Mouse (Mus musculus) bone marrow macrophage, adult 2 months (primary cell): ENCODE data around the gene Rab11a. TPM values are rescaled to one million over a fixed set of nuclear protein-coding genes. Genes with fewer than 3 reads are reported as not detected.
A peak's percentile ranks its signal among the peaks of the same experiment; 100 is the strongest.
"Not testable (repeated sequence)": the region's sequence is repeated elsewhere in the genome, so short reads cannot be mapped to it uniquely, and the experiment has no call there.

Experiments used
- H3K27ac ChIP-seq: 2 replicates; pipeline ENCODE4 v1.5.1; 2012; ENCODE audit warnings: low read depth, low read length; ENCODE audit not compliant: insufficient read depth
- H3K4me1 ChIP-seq: 2 replicates; pipeline ENCODE4 v1.6.1; 2012; ENCODE audit warnings: low read length; ENCODE audit not compliant: control insufficient read depth, insufficient read depth
- H3K4me3 ChIP-seq: 2 replicates; pipeline ENCODE4 v1.5.1; 2012; ENCODE audit warnings: mild to moderate bottlenecking, low read length, moderate library complexity; ENCODE audit not compliant: insufficient read depth
- CTCF ChIP-seq: IDR thresholded peaks from 2 replicates; pipeline ENCODE4 v1.5.1; 2012; ENCODE audit warnings: low read depth, mild to moderate bottlenecking, low read length, moderate library complexity
- POLR2A ChIP-seq: IDR thresholded peaks from 2 replicates; pipeline ENCODE4 v1.6.1; 2012; ENCODE audit warnings: mild to moderate bottlenecking, low read depth, low read length, borderline replicate concordance
- polyA plus RNA-seq: library from polyadenylated mRNA; stranded (reverse); fragments of >200 nt; gene quantifications from 2 replicates; pipeline ENCODE4 v1.2.4, GENCODE M21; 2012; ENCODE audit not compliant: missing spikeins, insufficient read depth, insufficient read length

Rab11a gene
- polyA plus RNA-seq, 1 experiment = 349 TPM

DNA sequence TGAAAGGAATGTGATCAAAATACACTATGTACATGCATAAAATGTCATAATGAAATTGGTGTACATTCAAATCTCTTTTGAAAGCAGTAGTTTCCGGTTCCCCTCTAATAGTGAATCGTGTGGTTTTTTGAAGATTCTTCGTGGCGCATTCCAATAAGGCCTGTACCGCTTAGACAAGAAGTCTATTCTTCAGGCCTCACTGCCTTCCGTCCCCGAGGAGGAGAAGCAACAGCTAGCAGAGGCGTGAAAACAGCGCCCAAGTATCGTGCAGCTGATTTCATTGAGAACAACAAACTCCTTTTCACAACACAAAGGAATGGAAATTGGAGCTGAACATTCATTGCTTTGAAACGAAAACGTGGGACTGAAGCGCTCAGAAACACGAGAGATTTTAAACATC, 20.5 kb upstream of the Rab11a start:
- Histone ChIP-seq H3K4me1 (peaks cover 1% of the 10 kb centered on the region), H3K4me3 (no peak overlapping the region), H3K27ac (no peak overlapping the region)
- TF ChIP-seq CTCF = no peak
- no peak for TF ChIP-seq POLR2A

DNA sequence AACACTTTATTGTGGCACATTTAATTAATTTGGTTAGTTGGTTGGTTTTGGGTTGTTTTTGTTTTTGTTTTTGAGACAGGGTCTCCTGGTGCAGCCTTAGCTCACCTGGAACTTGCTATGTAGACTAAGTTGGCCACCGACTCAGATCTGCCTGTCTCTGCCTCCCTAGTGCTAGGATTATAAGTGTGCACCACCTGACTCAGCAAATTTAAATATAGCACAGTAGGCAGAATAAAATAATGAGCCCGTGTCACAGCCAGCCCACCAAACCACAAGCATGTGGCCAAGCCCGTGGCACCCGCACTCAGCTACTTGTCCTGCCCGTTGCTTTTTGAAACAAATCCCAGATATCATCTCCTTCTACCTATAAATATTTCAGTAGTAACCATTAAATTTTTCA, 15.0 kb upstream of the Rab11a start:
- TF ChIP-seq POLR2A = no peak
- no peak for TF ChIP-seq CTCF
- no peak overlapping the region for H3K4me3 ChIP-seq
- H3K27ac ChIP-seq = no peak overlapping the region
- H3K4me1 ChIP-seq = peaks cover 14% of the 10 kb centered on the region

GRCm38 (mm10) chr9:64749314-64749713, 11.8 kb upstream of the Rab11a start:
- Histone ChIP-seq H3K4me3 (no peak overlapping the region), H3K4me1 (peaks cover 14% of the 10 kb centered on the region), H3K27ac (0 out of 2 replicates have a peak overlapping the region, but pooled peaks have one; percentile 7)
- TF ChIP-seq POLR2A (no peak), CTCF (no peak)

DNA sequence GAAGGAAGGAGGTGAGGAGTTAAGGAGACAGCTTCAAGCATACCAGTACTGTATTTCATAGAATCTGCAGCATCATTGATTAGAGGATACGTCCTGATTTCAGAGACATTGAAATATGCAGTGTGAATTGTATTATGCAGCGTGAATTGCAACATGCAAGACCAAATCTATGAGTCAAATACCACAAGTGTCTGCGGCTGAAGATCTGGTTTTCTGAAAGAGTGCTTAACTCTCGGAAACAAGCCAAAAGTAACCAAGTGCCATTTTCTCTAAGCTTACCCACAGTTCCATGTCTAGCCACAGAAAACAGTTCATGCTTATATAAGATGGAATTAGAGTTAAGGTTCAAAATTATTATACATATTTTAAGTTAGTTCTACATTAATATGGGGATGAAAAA, 10.2 kb upstream of the Rab11a start:
- no peak for TF ChIP-seq POLR2A
- no peak for TF ChIP-seq CTCF
- no peak overlapping the region for H3K4me3 ChIP-seq
- no peak overlapping the region for H3K27ac ChIP-seq
- peaks cover 14% of the 10 kb centered on the region for H3K4me1 ChIP-seq

DNA sequence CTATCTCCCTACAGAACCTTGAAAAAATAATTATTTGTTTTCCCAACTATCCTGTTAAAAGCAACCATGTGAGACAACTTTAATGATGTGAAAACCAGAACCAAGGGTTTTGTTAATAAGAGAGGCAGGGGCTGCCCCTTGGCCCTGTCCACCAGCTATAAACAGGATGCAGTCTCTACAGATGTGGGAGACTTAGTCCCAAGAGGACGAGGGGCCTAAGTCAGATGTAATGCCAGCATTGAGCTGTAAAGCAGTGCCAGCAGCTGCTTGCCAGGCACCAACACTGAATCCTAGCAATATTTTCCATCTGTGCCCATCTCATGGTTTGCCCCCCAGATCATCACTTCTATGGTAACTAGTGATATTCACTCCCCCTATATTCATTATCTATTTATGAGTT, 4.9 kb upstream of the Rab11a start:
- Histone ChIP-seq H3K4me1 (peaks cover 7% of the 10 kb centered on the region), H3K4me3 (no peak overlapping the region), H3K27ac (no peak overlapping the region)
- no peak for TF ChIP-seq POLR2A
- no peak for TF ChIP-seq CTCF

DNA sequence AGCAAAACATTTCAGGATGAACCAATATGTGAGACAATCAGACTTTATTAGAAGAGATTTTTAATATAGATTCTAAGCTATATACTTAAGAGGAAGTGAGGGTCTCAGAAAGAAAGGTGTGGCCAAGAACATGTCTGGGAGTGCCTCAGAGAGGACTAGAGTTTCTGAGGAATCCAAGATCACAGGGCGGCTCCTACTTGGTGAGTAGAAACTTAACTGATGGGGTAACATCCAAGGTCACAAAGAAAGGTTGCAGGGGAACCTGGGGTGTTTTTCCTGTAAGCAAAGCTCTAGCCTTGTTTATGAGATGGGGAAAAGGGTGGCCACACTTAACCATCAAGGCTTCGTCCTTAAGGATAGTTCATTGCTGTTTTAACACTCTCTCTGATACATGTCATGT, 1.4 kb upstream of the Rab11a start:
- no peak for TF ChIP-seq CTCF
- no peak for TF ChIP-seq POLR2A
- H3K4me1 ChIP-seq = peaks cover 14% of the 10 kb centered on the region
- no peak overlapping the region for H3K27ac ChIP-seq
- no peak overlapping the region for H3K4me3 ChIP-seq

GRCm38 (mm10) chr9:64736639-64737405, 736 bp downstream of the Rab11a start:
- no peak for TF ChIP-seq POLR2A
- TF ChIP-seq CTCF = no peak
- Histone ChIP-seq H3K4me1 (peaks cover 12% of the 10 kb centered on the region), H3K27ac (peak overlapping the region; percentile 74), H3K4me3 (peak overlapping the region; percentile 74)

GRCm38 (mm10) chr9:64736076-64736638, 1.4 kb downstream of the Rab11a start:
- Histone ChIP-seq H3K4me3 (peak overlapping the region; percentile 74), H3K27ac (peak overlapping the region; percentile 74), H3K4me1 (peaks cover 15% of the 10 kb centered on the region)
- TF ChIP-seq POLR2A (no peak), CTCF (no peak)

DNA sequence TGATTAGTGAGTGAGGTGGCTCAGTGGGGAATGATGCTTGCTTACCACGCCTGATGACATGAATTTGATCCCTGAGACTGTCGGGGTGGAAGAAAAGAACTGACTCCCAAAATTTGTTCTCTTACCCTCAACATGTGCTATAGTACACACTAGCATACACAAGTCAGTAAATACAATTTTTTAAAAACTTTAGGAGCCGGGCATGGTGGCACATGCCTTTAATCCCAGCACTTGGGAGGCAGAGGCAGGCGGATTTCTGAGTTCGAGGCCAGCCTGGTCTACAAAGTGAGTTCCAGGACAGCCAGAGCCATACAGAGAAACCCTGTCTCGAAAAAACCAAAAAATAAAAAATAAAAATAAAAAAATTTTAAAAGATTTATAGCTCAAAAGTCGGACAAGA, 2.6 kb downstream of the Rab11a start:
- H3K4me1 ChIP-seq = peaks cover 15% of the 10 kb centered on the region
- not testable (repeated sequence) for H3K4me3 ChIP-seq
- H3K27ac ChIP-seq = peak overlapping the region; percentile 51; the same call in 1 of the 2 replicates

- Histone ChIP-seq H3K4me1 (peaks cover 15% of the 10 kb centered on the region), H3K4me3 (no peak overlapping the region; the same call in 1 of the 2 replicates)
Observed at GRCm38 (mm10) chr9:64734166-64734565, 3.4 kb downstream of the Rab11a start.

More at GRCm38 (mm10) chr9:64734166-64734565, 3.4 kb downstream of the Rab11a start:
- peak overlapping the region; percentile 64 for H3K27ac ChIP-seq
- TF ChIP-seq CTCF = no peak
- TF ChIP-seq POLR2A = no peak
